Mouse (Mus musculus): ENCODE data around the gene Pctp. TPM values are rescaled to one million over a fixed set of nuclear protein-coding genes. Genes with fewer than 3 reads are reported as not detected.
A peak's percentile ranks its signal among the peaks of the same experiment; 100 is the strongest.

The Pctp gene
- total and polyA plus RNA-seq, 2 experiments = 18.5 to 63.1 TPM

- TF ChIP-seq POLR2A (IDR thresholded peaks at IDR 0.05; ENCODE audit: extremely low read depth, insufficient read depth, low read length) (no peak), CTCF (IDR thresholded peaks at IDR 0.05; ENCODE audit: low read depth, low read length) (peak; percentile 62)
- Histone ChIP-seq H3K9ac (ENCODE audit: low read depth, low read length) (no peak overlapping the region), H3K4me1 (ENCODE audit: control insufficient read depth, insufficient read depth, low read length) (no peaks in the 10 kb centered on the region), H3K36me3 (ENCODE audit: control insufficient read depth, insufficient read depth, low read length) (no peaks in the 10 kb centered on the region), H3K27me3 (ENCODE audit: control insufficient read depth, insufficient read depth, low read length) (peaks cover 9% of the 10 kb centered on the region), H3K79me2 (ENCODE audit: control insufficient read depth, insufficient read depth, low read length) (no peaks in the 10 kb centered on the region), H3K27ac (replicated peaks; ENCODE audit: insufficient read depth, low read depth, low read length) (no peak overlapping the region), H3K4me3 (ENCODE audit: insufficient read depth, low read depth, low read length) (no peak overlapping the region)
- DNase-seq (ENCODE audit: extremely low read depth, low read depth, low spot score) = peak; percentile 12
- WGBS = 86% methylated on average over 4 of the region's 4 CpGs
These were observed 33.7 kb upstream of the Pctp start for GRCm38 (mm10) chr11:90036416-90036815.

- TF ChIP-seq CTCF (IDR thresholded peaks at IDR 0.05; ENCODE audit: low read depth, low read length) = no peak
- no peak for TF ChIP-seq POLR2A (IDR thresholded peaks at IDR 0.05; ENCODE audit: extremely low read depth, insufficient read depth, low read length)
- 50% methylated on average over 14 of the region's 14 CpGs for WGBS
- Histone ChIP-seq H3K4me1 (ENCODE audit: control insufficient read depth, insufficient read depth, low read length) (no peaks in the 10 kb centered on the region), H3K79me2 (ENCODE audit: control insufficient read depth, insufficient read depth, low read length) (no peaks in the 10 kb centered on the region), H3K9ac (ENCODE audit: low read depth, low read length) (no peak overlapping the region), H3K36me3 (ENCODE audit: control insufficient read depth, insufficient read depth, low read length) (no peaks in the 10 kb centered on the region), H3K27ac (replicated peaks; ENCODE audit: insufficient read depth, low read depth, low read length) (no peak overlapping the region), H3K27me3 (ENCODE audit: control insufficient read depth, insufficient read depth, low read length) (peaks cover 11% of the 10 kb centered on the region), H3K4me3 (ENCODE audit: insufficient read depth, low read depth, low read length) (no peak overlapping the region)
- no peak for DNase-seq (ENCODE audit: extremely low read depth, low read depth, low spot score)
These were observed 32.8 kb upstream of the Pctp start for GRCm38 (mm10) chr11:90035532-90035931.

GRCm38 (mm10) chr11:90034646-90035045 lies 32.0 kb upstream of the Pctp start:
- no peak for TF ChIP-seq POLR2A (IDR thresholded peaks at IDR 0.05; ENCODE audit: extremely low read depth, insufficient read depth, low read length)
- TF ChIP-seq CTCF (IDR thresholded peaks at IDR 0.05; ENCODE audit: low read depth, low read length) = no peak

GRCm38 (mm10) chr11:90033442-90033841 lies 30.7 kb upstream of the Pctp start:
- TF ChIP-seq POLR2A (IDR thresholded peaks at IDR 0.05; ENCODE audit: extremely low read depth, insufficient read depth, low read length) = no peak
- TF ChIP-seq CTCF (IDR thresholded peaks at IDR 0.05; ENCODE audit: low read depth, low read length) = no peak
- Histone ChIP-seq H3K4me3 (ENCODE audit: insufficient read depth, low read depth, low read length) (no peak overlapping the region), H3K27ac (replicated peaks; ENCODE audit: insufficient read depth, low read depth, low read length) (no peak overlapping the region), H3K9ac (ENCODE audit: low read depth, low read length) (no peak overlapping the region), H3K27me3 (ENCODE audit: control insufficient read depth, insufficient read depth, low read length) (peaks cover 11% of the 10 kb centered on the region), H3K4me1 (ENCODE audit: control insufficient read depth, insufficient read depth, low read length) (peaks cover 2% of the 10 kb centered on the region), H3K36me3 (ENCODE audit: control insufficient read depth, insufficient read depth, low read length) (no peaks in the 10 kb centered on the region), H3K79me2 (ENCODE audit: control insufficient read depth, insufficient read depth, low read length) (no peaks in the 10 kb centered on the region)
- WGBS = 63% methylated on average over 5 of the region's 5 CpGs
- no peak for DNase-seq (ENCODE audit: extremely low read depth, low read depth, low spot score)

More at GRCm38 (mm10) chr11:90034646-90035045, 32.0 kb upstream of the Pctp start:
- Histone ChIP-seq H3K36me3 (ENCODE audit: control insufficient read depth, insufficient read depth, low read length) (no peaks in the 10 kb centered on the region), H3K27ac (replicated peaks; ENCODE audit: insufficient read depth, low read depth, low read length) (no peak overlapping the region), H3K9ac (ENCODE audit: low read depth, low read length) (no peak overlapping the region), H3K4me3 (ENCODE audit: insufficient read depth, low read depth, low read length) (no peak overlapping the region), H3K27me3 (ENCODE audit: control insufficient read depth, insufficient read depth, low read length) (peaks cover 11% of the 10 kb centered on the region), H3K4me1 (ENCODE audit: control insufficient read depth, insufficient read depth, low read length) (peaks cover 2% of the 10 kb centered on the region; the same call in 1 of the 2 replicates), H3K79me2 (ENCODE audit: control insufficient read depth, insufficient read depth, low read length) (no peaks in the 10 kb centered on the region)
- WGBS = 88% methylated on average over 12 of the region's 12 CpGs
- DNase-seq (ENCODE audit: extremely low read depth, low read depth, low spot score) = no peak

GRCm38 (mm10) chr11:90032807-90033206 lies 30.1 kb upstream of the Pctp start:
- no peaks in the 10 kb centered on the region for H3K36me3 ChIP-seq (ENCODE audit: control insufficient read depth, insufficient read depth, low read length)
- H3K4me1 ChIP-seq (ENCODE audit: control insufficient read depth, insufficient read depth, low read length) = peaks cover 2% of the 10 kb centered on the region
- peaks cover 11% of the 10 kb centered on the region for H3K27me3 ChIP-seq (ENCODE audit: control insufficient read depth, insufficient read depth, low read length)
- no peak overlapping the region for H3K4me3 ChIP-seq (ENCODE audit: insufficient read depth, low read depth, low read length)
- TF ChIP-seq POLR2A (IDR thresholded peaks at IDR 0.05; ENCODE audit: extremely low read depth, insufficient read depth, low read length) (no peak), CTCF (IDR thresholded peaks at IDR 0.05; ENCODE audit: low read depth, low read length) (no peak)
- no peak for DNase-seq (ENCODE audit: extremely low read depth, low read depth, low spot score)
- no peak overlapping the region for H3K27ac ChIP-seq (replicated peaks; ENCODE audit: insufficient read depth, low read depth, low read length)
- H3K9ac ChIP-seq (ENCODE audit: low read depth, low read length) = no peak overlapping the region
- WGBS = 29% methylated on average over 8 of the region's 8 CpGs
- H3K79me2 ChIP-seq (ENCODE audit: control insufficient read depth, insufficient read depth, low read length) = no peaks in the 10 kb centered on the region

- Histone ChIP-seq H3K36me3 (ENCODE audit: control insufficient read depth, insufficient read depth, low read length) (no peaks in the 10 kb centered on the region), H3K4me1 (ENCODE audit: control insufficient read depth, insufficient read depth, low read length) (peaks cover 2% of the 10 kb centered on the region), H3K4me3 (ENCODE audit: insufficient read depth, low read depth, low read length) (no peak overlapping the region; the same call in 1 of the 2 replicates), H3K27me3 (ENCODE audit: control insufficient read depth, insufficient read depth, low read length) (peaks cover 11% of the 10 kb centered on the region), H3K27ac (replicated peaks; ENCODE audit: insufficient read depth, low read depth, low read length) (no peak overlapping the region), H3K79me2 (ENCODE audit: control insufficient read depth, insufficient read depth, low read length) (no peaks in the 10 kb centered on the region), H3K9ac (ENCODE audit: low read depth, low read length) (no peak overlapping the region)
- TF ChIP-seq POLR2A (IDR thresholded peaks at IDR 0.05; ENCODE audit: extremely low read depth, insufficient read depth, low read length) (no peak), CTCF (IDR thresholded peaks at IDR 0.05; ENCODE audit: low read depth, low read length) (no peak)
- DNase-seq (ENCODE audit: extremely low read depth, low read depth, low spot score) = no peak
- WGBS = 42% methylated on average over 7 of the region's 7 CpGs
These were observed 28.4 kb upstream of the Pctp start for GRCm38 (mm10) chr11:90031076-90031475.
